Mouse (Mus musculus) limb, embryonic 15.5 days (tissue): ENCODE results near the gene Gm10799. TPM values are rescaled to one million over a fixed set of nuclear protein-coding genes. Genes with fewer than 3 reads are reported as not detected.
A peak's percentile ranks its signal among the peaks of the same experiment; 100 is the strongest.

Source experiments
- ATAC-seq: fragments of 200-750 bp; cut with Nextera tagmentation; 2 replicates; pipeline ENCODE4 v1.8.0; 2017; ENCODE audit warnings: low read depth, moderate TSS enrichment; ENCODE audit not compliant: insufficient number of reproducible peaks, low FRiP score, low TSS enrichment
- H3K27ac ChIP-seq: fragments of 300-500 bp; sonication (generic); 2 replicates; pipeline ENCODE4 v1.5.1; 2015; ENCODE audit warnings: moderate library complexity, mild to moderate bottlenecking, inconsistent platforms
- H3K27me3 ChIP-seq: fragments of 300-500 bp; sonication (generic); 2 replicates; pipeline ENCODE4 v1.6.1; 2015; ENCODE audit warnings: inconsistent platforms
- H3K36me3 ChIP-seq: fragments of 300-500 bp; sonication (generic); 2 replicates; pipeline ENCODE4 v1.6.1; 2015; ENCODE audit warnings: inconsistent platforms
- H3K4me1 ChIP-seq: fragments of 300-500 bp; sonication (generic); 2 replicates; pipeline ENCODE4 v1.6.1; 2015; ENCODE audit warnings: inconsistent platforms
- H3K4me2 ChIP-seq: fragments of 300-500 bp; sonication (generic); 2 replicates; pipeline ENCODE4 v1.6.1; 2015; ENCODE audit warnings: mild to moderate bottlenecking, inconsistent platforms
- H3K4me3 ChIP-seq: fragments of 300-500 bp; sonication (generic); 2 replicates; pipeline ENCODE4 v1.5.1; 2015; ENCODE audit warnings: mild to moderate bottlenecking, inconsistent platforms
- H3K9ac ChIP-seq: fragments of 300-500 bp; sonication (generic); 2 replicates; pipeline ENCODE4 v1.6.1; 2015; ENCODE audit warnings: inconsistent platforms
- H3K9me3 ChIP-seq: fragments of 300-500 bp; sonication (generic); 2 replicates; pipeline ENCODE4 v1.6.1; 2016; ENCODE audit warnings: inconsistent platforms
- WGBS: fragments of 180-500 bp; shearing (Covaris S2); methylation state at CpG from one replicate; pipeline ENCODE4 v1.1.7; 2015; 5-methylcytosine and 5-hydroxymethylcytosine counted together
- polyA plus RNA-seq: library from polyadenylated mRNA; unstranded; fragments of >200 nt; fragmentation: Nextera tagmentation; extraction: Ambion mirVana; gene quantifications from 2 replicates; pipeline ENCODE4 v1.2.1, GENCODE M21; 2015

Gene Gm10799
- polyA plus RNA-seq, 1 experiment from 2014 or later: not detected

- 88% methylated on average over 6 of the region's 6 CpGs for WGBS
- Histone ChIP-seq H3K4me1 (no peaks in the 10 kb centered on the region), H3K4me3 (no peak overlapping the region), H3K27ac (no peak overlapping the region), H3K27me3 (no peaks in the 10 kb centered on the region), H3K9me3 (no peaks in the 10 kb centered on the region), H3K9ac (no peak overlapping the region), H3K36me3 (peaks cover 45% of the 10 kb centered on the region), H3K4me2 (no peak overlapping the region)
- ATAC-seq: no peak
These were observed 32.8 kb downstream of the Gm10799 start for GRCm38 (mm10) chr2:104035595-104035994.

- Histone ChIP-seq H3K4me2 (no peak overlapping the region), H3K27me3 (no peaks in the 10 kb centered on the region), H3K4me1 (peaks cover under 1% of the 10 kb centered on the region; the same call in 1 of the 2 replicates), H3K36me3 (peaks cover 40% of the 10 kb centered on the region), H3K9ac (no peak overlapping the region), H3K9me3 (no peaks in the 10 kb centered on the region), H3K27ac (no peak overlapping the region), H3K4me3 (no peak overlapping the region)
- 27% methylated on average over 3 of the region's 3 CpGs for WGBS
- no peak for ATAC-seq
These were observed 33.4 kb downstream of the Gm10799 start for GRCm38 (mm10) chr2:104034832-104035472.

- no peak overlapping the region for H3K27ac ChIP-seq
- no peak overlapping the region for H3K9ac ChIP-seq
- WGBS: 89% methylated on average over 3 of the region's 3 CpGs
- H3K4me2 ChIP-seq: no peak overlapping the region
- no peak for ATAC-seq
- no peaks in the 10 kb centered on the region for H3K27me3 ChIP-seq
- H3K4me3 ChIP-seq: no peak overlapping the region
- peaks cover 23% of the 10 kb centered on the region for H3K36me3 ChIP-seq
- H3K4me1 ChIP-seq: peaks cover 15% of the 10 kb centered on the region; the same call in 1 of the 2 replicates
- no peaks in the 10 kb centered on the region for H3K9me3 ChIP-seq
These were observed 36.3 kb downstream of the Gm10799 start for GRCm38 (mm10) chr2:104032056-104032455.

- no peak for ATAC-seq
- no peaks in the 10 kb centered on the region for H3K9me3 ChIP-seq
- H3K36me3 ChIP-seq: peaks cover 12% of the 10 kb centered on the region
- no peak overlapping the region for H3K4me2 ChIP-seq
- H3K4me1 ChIP-seq: peaks cover 15% of the 10 kb centered on the region; the same call in 1 of the 2 replicates
- no peak overlapping the region for H3K9ac ChIP-seq
- H3K27ac ChIP-seq: no peak overlapping the region
- no peaks in the 10 kb centered on the region for H3K27me3 ChIP-seq
- no peak overlapping the region for H3K4me3 ChIP-seq
- WGBS: 85% methylated on average over 3 of the region's 3 CpGs
These were observed 38.0 kb downstream of the Gm10799 start for GRCm38 (mm10) chr2:104030381-104030780.

GRCm38 (mm10) chr2:104029074-104029473 lies 39.3 kb downstream of the Gm10799 start:
- H3K36me3 ChIP-seq: peaks cover 10% of the 10 kb centered on the region
- peaks cover 15% of the 10 kb centered on the region; the same call in 1 of the 2 replicates for H3K4me1 ChIP-seq
- H3K4me3 ChIP-seq: peak overlapping the region; percentile 81
- no peaks in the 10 kb centered on the region for H3K27me3 ChIP-seq
- H3K9ac ChIP-seq: no peak overlapping the region
- peak overlapping the region; percentile 75 for H3K4me2 ChIP-seq
- H3K27ac ChIP-seq: no peak overlapping the region
- H3K9me3 ChIP-seq: no peaks in the 10 kb centered on the region
- no peak for ATAC-seq
- 75% methylated on average over 2 of the region's 2 CpGs for WGBS

GRCm38 (mm10) chr2:104028139-104028723 lies 40.1 kb downstream of the Gm10799 start, which contains the start of gene 4931422A03Rik:
Gene 4931422A03Rik, minus strand, starts transcription at chr2:104028361.
- H3K27ac ChIP-seq: peak within 1 kb of the TSS; percentile 44
- peak; percentile 32 for ATAC-seq
- peak within 1 kb of the TSS; percentile 75 for H3K4me2 ChIP-seq
- H3K9me3 ChIP-seq: no peaks in the 10 kb centered on the region
- peak within 1 kb of the TSS; percentile 91 for H3K9ac ChIP-seq
- under 1% methylated on average over 32 of the region's 32 CpGs for WGBS
- peak within 1 kb of the TSS; percentile 81 for H3K4me3 ChIP-seq
- H3K27me3 ChIP-seq: no peaks in the 10 kb centered on the region
- H3K36me3 ChIP-seq: peaks cover 5% of the 10 kb centered on the region
- peaks cover 15% of the 10 kb centered on the region; the same call in 1 of the 2 replicates for H3K4me1 ChIP-seq

GRCm38 (mm10) chr2:104027458-104028138 lies 40.8 kb downstream of the Gm10799 start, which contains the start of gene Fbxo3:
Gene Fbxo3, plus strand, starts transcription at chr2:104027721.
- peak within 1 kb of the TSS; percentile 81 for H3K4me3 ChIP-seq
- H3K36me3 ChIP-seq: peaks cover 5% of the 10 kb centered on the region
- peak within 1 kb of the TSS; percentile 91 for H3K9ac ChIP-seq
- H3K27me3 ChIP-seq: no peaks in the 10 kb centered on the region
- peaks cover 15% of the 10 kb centered on the region; the same call in 1 of the 2 replicates for H3K4me1 ChIP-seq
- peak within 1 kb of the TSS; percentile 44 for H3K27ac ChIP-seq
- H3K9me3 ChIP-seq: no peaks in the 10 kb centered on the region
- peak within 1 kb of the TSS; percentile 75 for H3K4me2 ChIP-seq
- ATAC-seq: peak; percentile 91
- under 1% methylated on average over 39 of the region's 44 CpGs for WGBS

GRCm38 (mm10) chr2:104024656-104025055 lies 43.7 kb downstream of the Gm10799 start:
- peaks cover 12% of the 10 kb centered on the region; the same call in 1 of the 2 replicates for H3K4me1 ChIP-seq

GRCm38 (mm10) chr2:104023096-104023495 lies 45.3 kb downstream of the Gm10799 start:
- no peaks in the 10 kb centered on the region for H3K36me3 ChIP-seq
- H3K4me1 ChIP-seq: 0 out of 2 replicates have a peak, but pooled peaks cover 2% of the 10 kb centered on the region
- no peak overlapping the region for H3K4me2 ChIP-seq
- ATAC-seq: no peak
- H3K9me3 ChIP-seq: no peaks in the 10 kb centered on the region
- H3K27ac ChIP-seq: no peak overlapping the region
- H3K9ac ChIP-seq: no peak overlapping the region
- H3K27me3 ChIP-seq: no peaks in the 10 kb centered on the region
- no peak overlapping the region for H3K4me3 ChIP-seq
- WGBS: 77% methylated on average over 7 of the region's 7 CpGs

More at GRCm38 (mm10) chr2:104024656-104025055, 43.7 kb downstream of the Gm10799 start:
- H3K27ac ChIP-seq: no peak overlapping the region
- H3K36me3 ChIP-seq: no peaks in the 10 kb centered on the region
- H3K9me3 ChIP-seq: no peaks in the 10 kb centered on the region
- no peak overlapping the region for H3K9ac ChIP-seq
- no peak overlapping the region for H3K4me2 ChIP-seq
- H3K4me3 ChIP-seq: no peak overlapping the region
- ATAC-seq: no peak
- WGBS: 92% methylated on average over 4 of the region's 4 CpGs
- no peaks in the 10 kb centered on the region for H3K27me3 ChIP-seq
